Mouse (Mus musculus) thymus, postnatal 10 days (tissue): ENCODE measurements around the gene Zeb2.

Experiments used
- DNase-seq, 2 experiments: peaks; one replicate each; pipeline ENCODE4 v3.0.0; 2021; ENCODE audit warnings: low spot score in 2 of 2

Gene Zeb2

GRCm38 (mm10) chr2:45096638-45097247, 20.5 kb downstream of the Zeb2 start:
- DNase-seq, result no peak

GRCm38 (mm10) chr2:45095825-45096224, 21.4 kb downstream of the Zeb2 start:
- no peak for DNase-seq

GRCm38 (mm10) chr2:45094371-45094967, 22.7 kb downstream of the Zeb2 start:
- DNase-seq, result no peak

- DNase-seq, result no peak
Measured at GRCm38 (mm10) chr2:45093479-45093878, 23.7 kb downstream of the Zeb2 start.

GRCm38 (mm10) chr2:45092654-45093053, 24.5 kb downstream of the Zeb2 start:
- DNase-seq, result no peak

- DNase-seq, result no peak
Measured at GRCm38 (mm10) chr2:45090529-45091297, 26.5 kb downstream of the Zeb2 start.

- no peak for DNase-seq
Measured at GRCm38 (mm10) chr2:45089251-45089530, 28.0 kb downstream of the Zeb2 start.

- DNase-seq, result no peak
Measured at GRCm38 (mm10) chr2:45088435-45089250, 28.6 kb downstream of the Zeb2 start.

- DNase-seq, result no peak
Measured at GRCm38 (mm10) chr2:45087208-45087607, 30.0 kb downstream of the Zeb2 start.

- DNase-seq, result no peak
Measured at GRCm38 (mm10) chr2:45085653-45086052, 31.5 kb downstream of the Zeb2 start.

- DNase-seq, result no peak
Measured at GRCm38 (mm10) chr2:45083042-45083441, 34.2 kb downstream of the Zeb2 start.

- DNase-seq, result no peak
Measured at GRCm38 (mm10) chr2:45081559-45081958, 35.6 kb downstream of the Zeb2 start.

GRCm38 (mm10) chr2:45077938-45078487, 39.2 kb downstream of the Zeb2 start:
- DNase-seq, result no peak

GRCm38 (mm10) chr2:45077383-45077782, 39.8 kb downstream of the Zeb2 start:
- no peak for DNase-seq

- no peak for DNase-seq
Measured at GRCm38 (mm10) chr2:45073025-45073424, 44.2 kb downstream of the Zeb2 start.

- DNase-seq, result no peak
Measured at GRCm38 (mm10) chr2:45071296-45071695, 45.9 kb downstream of the Zeb2 start.

- no peak for DNase-seq
Measured at GRCm38 (mm10) chr2:45070612-45071276, 46.5 kb downstream of the Zeb2 start.

- DNase-seq, result no peak
Measured at GRCm38 (mm10) chr2:45068792-45069550, 48.2 kb downstream of the Zeb2 start.

GRCm38 (mm10) chr2:45067116-45067515, 50.1 kb downstream of the Zeb2 start:
- no peak for DNase-seq

- no peak for DNase-seq
Measured at GRCm38 (mm10) chr2:45063300-45063890, 53.8 kb downstream of the Zeb2 start.
